Mouse (Mus musculus): ENCODE results near the gene Os9.

Gene Os9

DNA sequence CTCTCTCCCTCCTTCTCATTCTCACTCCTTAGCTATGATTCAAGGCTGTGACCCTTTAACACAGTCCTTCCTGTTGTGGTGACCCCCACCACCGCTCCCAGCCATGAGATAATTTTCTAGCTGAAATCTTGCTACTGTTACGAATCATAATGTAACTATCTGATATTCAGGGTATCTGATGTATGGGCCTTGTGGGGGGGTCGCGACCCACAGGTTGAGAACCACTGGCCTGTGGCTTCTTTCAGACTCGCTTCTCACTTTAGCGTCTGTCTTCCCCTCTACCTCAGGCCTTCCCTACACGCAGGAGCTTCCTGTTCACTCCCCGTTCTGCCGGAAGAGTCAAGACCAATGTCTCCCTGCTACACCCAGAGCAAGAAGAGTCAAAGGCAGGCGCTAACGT, 2.5 kb downstream of the Os9 start:
- DNase-seq (ENCODE audit: low read depth, low spot score) = no peak

DNA sequence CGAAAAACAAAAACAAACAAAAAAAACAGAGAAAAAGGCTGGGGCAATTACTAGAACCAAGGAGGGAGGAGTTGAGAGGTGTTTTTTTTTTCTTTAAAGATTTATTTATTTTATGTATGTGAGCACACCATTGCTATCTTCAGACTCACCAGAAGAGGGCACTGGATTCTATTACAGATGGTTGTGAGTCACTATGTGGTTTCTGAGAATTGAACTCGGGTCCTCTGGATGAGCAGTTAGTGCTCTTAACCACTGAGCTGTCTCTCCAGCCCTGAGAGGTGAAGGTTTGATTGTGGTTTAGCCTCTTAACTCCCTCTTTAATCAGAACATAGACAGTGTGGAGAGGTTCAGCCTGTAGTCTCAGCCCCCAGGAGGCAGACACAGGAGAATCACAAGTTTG, 5.9 kb downstream of the Os9 start:
- no peak for DNase-seq (ENCODE audit: low read depth, low spot score)

DNA sequence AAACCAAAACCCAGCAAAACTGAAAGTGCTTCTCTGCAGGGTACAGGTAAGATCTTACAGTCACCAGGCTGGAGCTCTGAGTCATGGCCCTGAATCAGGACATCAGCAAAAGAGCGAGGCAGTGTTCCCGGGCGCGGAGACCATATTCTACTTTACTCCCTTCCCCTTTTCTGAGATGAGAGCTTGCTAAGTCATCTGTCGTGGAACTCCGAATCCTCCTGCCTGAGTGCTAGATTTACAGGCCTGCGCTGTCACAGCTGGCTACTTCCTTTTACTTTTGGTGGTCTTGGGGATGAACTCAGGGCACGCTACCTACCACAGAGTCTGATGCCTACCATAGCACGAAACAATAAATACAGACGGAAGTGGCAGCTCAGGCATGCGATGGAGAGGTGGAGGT, 6.5 kb downstream of the Os9 start:
- no peak for DNase-seq (ENCODE audit: low read depth, low spot score)

DNA sequence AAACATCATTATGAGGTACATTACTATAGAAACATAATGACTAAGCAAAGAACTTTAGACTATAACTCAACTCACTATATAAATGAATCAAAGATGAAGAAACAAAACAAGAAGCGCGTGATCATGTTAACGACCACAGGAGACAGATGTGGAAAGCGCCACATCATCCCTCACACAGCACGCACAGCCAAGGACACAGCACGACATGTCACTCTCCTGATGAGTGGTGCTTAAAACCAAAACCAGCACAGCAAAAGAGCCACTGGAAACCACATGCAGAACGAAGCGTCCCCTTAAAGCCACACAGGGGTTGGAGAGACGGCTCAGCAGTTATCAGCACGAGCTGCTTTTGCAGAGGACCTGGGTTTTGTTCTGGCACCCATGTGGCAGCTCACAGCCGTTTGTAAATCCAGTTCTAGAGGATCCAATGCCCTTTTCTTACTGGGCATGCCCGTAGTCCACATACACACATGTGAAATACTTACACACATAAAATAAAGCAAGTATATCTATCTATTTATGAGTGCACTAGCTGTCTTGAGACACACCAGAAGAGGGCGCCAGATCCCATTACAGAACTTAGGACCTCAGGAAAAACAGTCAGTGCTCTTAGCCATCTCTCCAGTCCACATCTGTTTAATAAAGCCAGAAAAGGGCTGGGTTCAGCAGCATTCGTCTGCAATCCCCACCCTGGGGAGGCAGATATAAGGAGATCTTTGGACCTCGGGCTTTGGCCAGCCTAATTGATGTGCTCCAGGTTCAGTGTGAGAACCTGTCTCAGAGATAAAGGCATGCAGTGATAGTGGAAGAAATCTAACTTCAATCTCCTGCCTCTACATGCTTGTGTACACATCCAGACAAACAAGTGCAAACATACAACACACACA, 9.7 kb downstream of the Os9 start:
- no peak for DNase-seq (ENCODE audit: low read depth, low spot score)

DNA sequence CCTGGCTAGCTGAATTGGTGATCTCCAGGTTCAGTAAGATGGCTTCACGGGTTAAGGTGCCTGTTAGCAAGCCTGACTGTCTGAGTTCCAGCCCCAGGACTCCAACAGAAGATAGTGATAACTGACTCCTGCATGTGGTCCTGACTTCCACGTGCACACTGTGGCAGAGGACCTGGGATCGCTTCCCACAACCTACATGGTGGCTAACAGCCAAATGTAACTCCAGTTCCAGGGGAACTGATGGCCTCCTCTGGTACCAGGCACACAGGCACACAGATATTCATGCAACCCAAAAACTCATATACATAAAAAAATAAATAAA, 12.7 kb downstream of the Os9 start:
- no peak for DNase-seq (ENCODE audit: low read depth, low spot score)

DNA sequence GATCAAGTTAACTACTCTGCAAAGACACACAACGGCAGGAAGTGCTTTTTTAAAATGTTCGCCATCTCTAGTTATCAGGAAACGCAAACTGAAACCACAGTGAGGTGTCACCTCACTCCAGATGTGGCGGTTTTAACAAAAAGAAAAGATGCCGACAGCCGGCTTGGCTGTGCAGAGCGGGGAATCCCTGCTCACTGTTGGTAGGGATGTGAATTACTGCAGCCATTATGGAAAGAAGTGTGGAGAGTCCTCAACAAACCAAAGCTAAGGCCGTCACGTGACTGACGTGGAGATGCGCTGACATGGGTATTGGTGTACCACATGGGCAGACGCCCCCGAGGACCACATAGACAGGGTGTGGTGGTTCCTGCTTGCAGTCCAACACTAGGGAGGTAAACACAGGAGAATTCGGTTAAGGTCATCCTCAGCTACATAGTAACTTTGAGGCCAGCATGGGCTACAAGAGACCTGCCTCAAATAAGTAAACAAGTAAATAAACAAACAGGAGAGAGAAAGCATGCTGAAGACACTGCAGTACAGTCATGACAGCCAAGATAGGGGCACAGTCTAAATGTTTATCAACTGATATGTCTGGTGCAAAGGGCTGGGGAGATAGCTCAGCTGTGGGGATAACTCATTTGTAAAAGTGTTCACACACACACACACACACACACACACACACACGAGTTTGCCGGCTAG, 13.2 kb downstream of the Os9 start:
- DNase-seq (ENCODE audit: low read depth, low spot score) = no peak

DNA sequence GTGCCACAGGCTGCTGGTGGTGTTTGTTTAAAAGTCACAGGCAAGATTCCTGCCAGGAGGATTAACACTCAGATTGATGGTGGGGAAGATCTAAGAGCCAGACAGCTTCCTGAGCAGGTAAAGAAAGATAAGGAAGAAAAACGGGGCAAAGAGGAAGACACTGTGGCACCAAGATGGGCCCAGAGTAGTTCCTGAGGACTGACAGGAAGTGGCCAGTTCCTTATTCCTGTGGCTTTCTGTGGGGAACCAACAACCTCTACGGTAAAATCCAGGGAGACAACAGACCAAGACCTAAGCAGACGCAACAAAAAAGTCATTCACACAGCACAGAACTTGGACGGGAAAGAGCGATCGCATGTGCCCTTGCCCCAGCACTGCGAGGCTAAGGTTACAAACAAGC, 17.3 kb downstream of the Os9 start:
- no peak for DNase-seq (ENCODE audit: low read depth, low spot score)

DNA sequence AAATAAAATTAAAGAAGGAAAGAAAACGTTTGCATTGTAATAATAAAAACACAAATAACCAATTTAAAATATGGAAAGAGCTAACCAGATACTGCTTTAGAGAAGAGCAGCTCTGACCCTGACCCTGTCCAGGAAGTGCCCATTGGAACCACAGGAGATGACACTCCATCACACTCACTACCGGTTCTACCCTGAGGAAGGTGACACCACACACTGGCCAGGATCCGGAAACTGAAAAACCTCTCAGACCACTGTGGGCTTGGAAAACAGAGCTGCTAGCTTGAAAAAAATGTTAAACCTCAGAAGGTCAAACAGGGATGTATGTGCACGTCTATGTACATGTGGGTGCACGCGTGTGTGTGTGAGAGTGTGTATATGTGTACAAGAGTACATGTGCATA, 19.8 kb downstream of the Os9 start:
- DNase-seq (ENCODE audit: low read depth, low spot score) = no peak

DNA sequence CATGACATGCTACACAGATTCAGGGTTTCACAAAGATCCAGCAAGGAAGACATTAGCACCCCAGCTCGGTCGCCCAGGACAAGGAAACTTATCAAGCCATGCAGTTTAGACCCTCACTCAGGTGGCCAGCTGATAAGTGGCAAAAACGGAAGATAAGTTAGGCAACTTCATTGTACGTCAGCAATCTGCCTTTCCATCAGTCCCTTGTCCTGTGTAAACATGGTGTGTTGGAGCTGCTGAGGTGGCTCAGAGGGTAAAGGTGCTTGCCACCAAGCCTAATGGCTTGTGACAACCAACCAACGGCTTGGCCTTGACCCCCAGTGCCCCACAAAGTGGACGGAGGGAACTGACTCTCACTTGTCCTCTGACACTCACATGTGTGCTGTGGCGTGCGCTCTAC, 20.5 kb downstream of the Os9 start:
- no peak for DNase-seq (ENCODE audit: low read depth, low spot score)

DNA sequence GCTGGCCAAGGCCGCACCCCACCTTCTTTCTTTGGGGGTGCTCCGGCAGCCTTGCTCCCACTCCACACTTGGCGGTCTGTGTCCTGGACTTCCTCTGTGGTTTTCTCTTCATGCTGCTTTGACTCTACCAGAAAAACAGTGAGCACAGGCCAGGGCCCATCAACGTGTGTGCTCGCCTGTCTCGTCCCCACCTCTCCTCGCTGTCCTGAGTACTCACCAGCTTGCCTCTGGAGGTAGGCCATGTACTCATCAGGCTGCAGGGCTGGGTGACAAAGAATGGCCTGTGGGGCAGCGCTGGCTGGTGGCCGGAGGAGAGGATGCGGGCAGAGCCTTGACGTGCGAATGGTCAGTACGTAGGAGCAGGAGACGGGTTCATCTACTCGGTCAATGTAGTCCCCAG, 21.1 kb downstream of the Os9 start:
- DNase-seq (ENCODE audit: low read depth, low spot score) = no peak

DNA sequence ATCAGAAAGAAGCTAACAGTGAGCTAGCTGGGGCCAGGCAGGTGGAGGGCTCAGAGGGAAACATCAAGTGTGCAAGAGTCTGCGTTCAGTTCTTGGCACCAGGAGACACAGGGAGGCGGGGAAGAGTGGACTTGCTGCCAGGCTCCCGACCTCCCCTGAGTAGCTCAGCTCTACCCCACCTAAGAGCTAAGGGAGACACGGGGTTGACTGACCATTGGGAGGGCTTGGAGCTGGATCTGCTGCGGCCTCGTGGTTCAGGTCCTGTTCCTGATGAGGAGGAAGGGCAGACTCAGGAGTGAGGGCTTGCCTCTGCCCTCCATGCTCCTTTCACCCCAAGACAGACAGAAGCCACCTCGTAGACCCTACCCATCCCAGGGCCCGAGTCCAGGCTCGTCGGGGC, 21.7 kb downstream of the Os9 start:
- DNase-seq (ENCODE audit: low read depth, low spot score) = no peak

DNA sequence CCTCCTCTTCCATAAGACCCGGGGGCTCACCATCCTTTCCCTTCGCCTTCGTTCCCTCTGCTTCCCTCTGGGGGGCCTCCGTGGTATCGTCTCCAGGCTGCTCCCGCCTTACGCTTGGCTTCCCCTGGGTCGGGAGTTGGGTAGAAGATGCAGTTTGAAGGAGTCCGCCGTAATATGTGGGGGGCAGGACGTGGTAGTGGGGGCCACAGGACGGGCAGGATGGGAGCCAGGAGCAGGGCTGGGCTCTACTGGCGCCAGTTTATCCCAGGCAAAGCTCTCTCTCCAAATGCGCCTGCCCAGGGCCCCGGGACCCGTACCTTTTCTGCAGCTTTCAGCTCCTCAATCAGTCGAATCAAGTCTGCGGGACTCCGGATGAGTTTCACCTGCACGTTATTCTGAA, 22.4 kb downstream of the Os9 start:
- no peak for DNase-seq (ENCODE audit: low read depth, low spot score)

DNA sequence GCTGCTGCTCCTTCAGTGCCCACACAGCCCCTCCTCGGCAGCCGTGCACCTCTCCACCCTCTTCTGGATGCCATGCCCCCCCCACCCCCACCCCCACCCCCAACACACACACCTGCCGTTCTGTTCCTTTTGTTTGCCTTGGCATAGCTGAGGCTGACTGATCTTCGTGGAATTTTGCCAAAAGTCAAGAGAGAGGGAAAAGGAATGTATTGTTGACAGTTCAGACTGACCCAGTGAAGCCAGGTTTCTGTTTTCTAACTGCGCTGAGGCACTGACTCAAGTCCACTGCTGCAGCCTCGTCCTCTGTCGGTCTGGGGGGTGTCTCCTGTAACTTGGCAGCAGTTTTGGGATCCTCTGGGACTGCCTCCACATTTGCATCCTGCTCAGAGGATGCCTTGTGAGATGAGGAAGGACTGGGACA, 26.5 kb downstream of the Os9 start:
- DNase-seq (ENCODE audit: low read depth, low spot score) = no peak

DNA sequence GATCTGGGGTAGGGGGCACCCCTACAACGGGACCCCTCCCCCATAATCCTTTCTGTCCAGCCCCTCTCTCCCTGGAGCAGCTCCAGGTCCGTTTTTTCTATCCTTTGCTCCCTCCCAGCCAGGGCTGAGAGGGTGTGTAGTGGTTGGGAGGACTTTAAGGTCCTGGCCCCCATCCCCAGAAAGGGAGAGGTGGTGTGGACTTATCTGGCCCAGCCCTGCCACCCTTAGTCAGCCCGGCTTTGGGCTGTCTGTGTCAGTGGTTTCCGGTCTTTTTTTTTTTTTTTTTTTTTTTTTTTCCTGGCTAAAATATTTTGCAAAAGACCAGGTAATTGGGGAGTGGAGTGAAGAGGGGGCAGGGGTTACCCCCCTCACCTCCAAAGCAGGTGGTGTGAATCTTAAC, 28.2 kb downstream of the Os9 start:
- no peak for DNase-seq (ENCODE audit: low read depth, low spot score)

DNA sequence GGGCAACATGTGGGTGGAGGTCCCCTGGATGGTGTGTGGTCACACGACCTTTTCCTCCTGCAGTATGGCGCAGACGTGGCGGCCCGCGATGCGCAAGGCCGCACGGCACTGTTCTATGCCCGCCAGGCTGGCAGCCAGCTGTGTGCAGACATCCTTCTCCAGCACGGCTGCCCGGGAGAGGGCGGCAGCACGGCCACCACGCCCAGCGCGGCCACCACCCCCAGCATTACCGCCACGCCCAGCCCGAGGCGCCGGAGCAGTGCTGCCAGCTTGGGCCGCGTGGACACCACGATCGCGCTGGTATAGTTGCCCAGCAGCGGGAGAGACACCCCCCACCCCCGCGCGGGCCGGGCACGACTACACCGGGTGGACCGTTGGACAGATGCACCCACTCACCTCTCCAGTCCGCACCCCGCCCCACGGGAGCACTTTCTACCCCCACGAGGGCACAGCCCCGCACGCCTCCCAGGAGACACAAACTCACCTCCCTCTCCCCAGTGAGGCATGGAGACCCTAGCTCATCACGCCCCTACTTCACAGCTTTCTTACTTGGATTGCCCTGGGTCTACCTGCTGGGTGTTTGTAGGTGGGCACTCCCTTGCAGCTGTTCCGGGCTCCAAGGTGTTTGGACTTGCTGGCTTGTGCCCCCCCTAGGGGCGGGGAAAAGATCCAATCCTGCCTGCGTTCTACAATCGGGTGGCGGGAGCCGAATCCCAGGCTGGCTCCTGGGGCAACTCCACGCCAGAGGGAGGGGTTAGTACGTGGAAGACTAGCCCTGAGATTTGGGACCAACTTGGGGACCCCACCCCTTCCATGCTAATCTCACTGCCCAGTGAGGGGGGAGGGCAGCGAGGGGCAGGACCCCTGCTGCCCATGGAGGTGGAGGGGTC, 29.2 kb downstream of the Os9 start:
- no peak for DNase-seq (ENCODE audit: low read depth, low spot score)

DNA sequence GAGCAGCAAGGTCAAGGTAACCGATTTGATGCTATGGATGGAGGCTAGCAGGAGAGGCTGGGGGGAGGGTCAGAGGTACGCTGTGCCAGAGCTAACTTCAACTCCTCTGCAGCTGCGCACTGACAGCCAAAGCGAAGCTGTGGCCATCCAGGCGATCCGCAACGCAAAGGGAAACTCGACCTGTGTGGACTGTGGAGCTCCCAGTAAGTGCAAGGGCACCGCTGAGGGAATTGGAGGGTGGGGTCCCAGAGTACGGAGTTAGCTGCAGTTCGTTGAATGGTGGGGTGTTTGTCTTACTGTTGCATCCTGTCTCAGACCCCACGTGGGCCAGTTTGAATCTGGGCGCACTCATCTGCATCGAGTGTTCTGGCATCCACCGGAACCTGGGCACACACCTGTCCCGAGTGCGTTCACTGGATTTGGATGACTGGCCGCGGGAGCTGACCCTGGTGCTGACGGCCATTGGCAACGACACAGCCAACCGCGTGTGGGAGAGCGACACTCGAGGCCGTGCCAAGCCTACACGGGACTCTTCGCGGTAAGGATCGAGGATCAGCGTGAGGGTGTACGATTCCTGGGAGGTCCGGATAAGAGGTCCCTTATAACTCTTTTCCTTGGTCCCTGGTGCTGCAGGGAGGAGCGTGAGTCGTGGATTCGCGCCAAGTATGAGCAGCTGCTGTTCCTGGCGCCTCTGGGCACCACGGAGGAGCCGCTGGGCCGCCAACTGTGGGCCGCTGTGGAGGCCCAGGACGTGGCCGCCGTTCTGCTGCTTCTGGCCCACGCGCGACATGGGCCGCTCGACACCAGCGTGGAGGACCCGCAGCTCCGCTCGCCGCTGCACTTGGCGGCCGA, 30.1 kb downstream of the Os9 start:
- DNase-seq (ENCODE audit: low read depth, low spot score) = no peak

DNA sequence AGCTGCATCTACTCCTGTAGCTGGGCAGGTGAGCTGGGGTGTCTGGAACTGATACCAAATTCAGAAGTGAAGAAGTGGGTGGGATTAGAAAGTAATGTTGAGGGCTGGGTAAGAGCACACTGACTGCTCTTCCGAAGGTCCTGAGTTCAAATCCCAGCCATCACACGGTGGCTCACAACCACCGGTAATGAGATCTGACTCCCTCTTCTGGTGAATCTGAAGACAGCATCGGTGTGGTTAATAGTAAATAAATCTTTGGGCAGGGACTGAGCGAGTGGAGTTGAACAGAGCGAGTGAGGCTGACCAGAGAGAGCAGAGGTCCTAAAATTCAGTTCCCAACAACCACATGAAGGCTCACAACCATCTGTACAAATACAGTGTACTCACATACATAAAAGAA, 35.3 kb downstream of the Os9 start:
- no peak for DNase-seq (ENCODE audit: low read depth, low spot score)

DNA sequence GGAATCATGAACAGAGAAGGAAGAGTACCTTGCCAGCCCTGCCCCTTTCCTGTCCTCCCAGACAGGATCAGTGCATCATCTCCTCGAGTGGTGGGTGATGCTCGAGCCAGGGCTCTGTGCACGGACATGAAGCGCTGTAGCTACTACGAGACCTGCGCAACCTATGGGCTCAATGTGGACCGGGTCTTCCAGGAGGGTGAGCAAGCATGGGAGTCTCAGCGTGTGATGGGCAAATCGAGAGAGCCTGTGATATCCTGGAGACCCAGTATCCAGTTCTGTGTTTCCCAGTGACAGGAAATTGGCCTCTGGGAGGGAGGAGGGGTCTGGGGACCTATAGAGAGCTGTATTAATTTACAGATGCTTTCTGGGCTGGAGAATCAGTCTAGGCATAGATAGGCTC, 35.9 kb downstream of the Os9 start:
- no peak for DNase-seq (ENCODE audit: low read depth, low spot score)

DNA sequence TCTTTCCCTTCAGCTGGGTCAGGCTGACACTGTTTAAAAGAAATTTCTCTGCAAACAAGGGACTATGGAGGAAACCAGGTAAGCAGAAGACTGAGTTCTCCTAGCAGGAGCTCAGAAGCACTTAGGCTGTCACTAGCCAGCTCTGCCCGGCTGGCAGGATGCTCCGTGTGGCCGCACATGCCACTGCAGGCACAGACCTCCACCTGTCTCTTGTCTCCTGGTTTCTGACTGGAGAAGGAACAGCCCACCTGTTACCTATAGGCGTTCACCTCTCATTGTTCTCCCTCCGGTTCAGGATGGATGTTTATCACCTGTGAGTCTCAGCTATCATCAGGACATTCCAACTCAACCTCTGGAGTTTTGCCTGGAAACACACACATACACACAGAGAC, 37.0 kb downstream of the Os9 start:
- DNase-seq (ENCODE audit: low read depth, low spot score) = no peak

DNA sequence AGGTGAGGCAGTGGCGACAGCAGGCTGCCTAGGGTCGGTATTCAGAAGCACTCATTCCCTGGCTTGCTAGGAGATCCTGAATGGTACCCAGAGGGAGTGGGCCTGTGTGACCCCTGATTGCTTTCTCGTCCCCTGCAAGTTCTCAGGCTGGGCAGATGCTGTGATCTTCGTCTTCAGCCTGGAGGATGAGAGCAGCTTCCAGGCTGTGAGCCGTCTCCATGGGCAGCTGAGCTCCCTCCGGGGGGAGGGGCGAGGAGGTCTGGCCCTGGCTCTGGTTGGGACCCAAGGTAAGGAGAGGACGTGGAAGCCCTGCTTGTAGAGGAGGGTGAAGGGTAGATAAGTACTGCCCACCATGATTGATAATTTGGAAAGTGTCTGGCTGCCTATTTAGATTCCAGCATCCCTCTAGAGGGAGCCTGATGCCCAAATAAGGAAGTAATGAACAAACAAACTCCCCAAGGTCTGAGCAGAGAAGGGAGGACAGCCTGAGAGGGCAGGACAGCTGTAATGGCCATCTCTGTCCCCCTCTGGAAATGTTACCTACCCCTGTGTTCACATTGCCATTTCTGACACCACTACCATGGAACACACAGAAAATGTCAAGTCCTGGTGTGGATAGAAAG, 37.5 kb downstream of the Os9 start:
- no peak for DNase-seq (ENCODE audit: low read depth, low spot score)

DNA sequence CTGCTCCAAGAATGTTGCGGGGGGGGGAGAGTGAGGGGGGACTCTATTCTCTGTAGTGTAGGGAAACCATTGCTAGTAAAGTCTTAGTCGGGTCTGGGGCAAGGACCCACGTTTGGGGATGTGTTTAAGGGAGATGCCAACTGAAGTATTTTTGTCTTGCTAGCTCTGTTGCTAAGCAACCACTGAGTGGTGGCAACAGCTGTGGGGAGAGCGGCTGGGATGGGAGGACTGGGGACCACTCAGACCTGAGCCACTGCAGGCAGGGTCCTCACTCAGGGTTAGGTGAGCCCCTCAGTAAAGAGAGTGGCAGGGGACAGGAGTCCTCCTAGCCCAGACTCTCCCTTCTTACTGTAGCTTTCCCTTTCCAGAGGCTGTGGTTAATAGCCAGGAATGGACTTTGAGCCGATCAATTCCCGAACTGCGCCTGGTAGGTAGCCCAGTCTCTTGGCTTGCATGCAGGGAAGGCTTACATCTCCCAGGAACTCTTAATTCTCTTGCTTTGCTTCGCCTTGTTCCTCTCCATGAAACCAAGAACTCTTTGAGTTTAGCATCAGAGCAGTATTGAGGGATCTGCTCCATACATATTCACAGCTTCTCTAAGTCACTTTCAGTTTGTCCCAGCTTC, 38.8 kb downstream of the Os9 start:
- no peak for DNase-seq (ENCODE audit: low read depth, low spot score)
